Mouse (Mus musculus) erythroblast, embryonic 14.5 days (primary cell): ENCODE data around the gene Cd5l.
"Not testable (repeated sequence)": the region's sequence is repeated elsewhere in the genome, so short reads cannot be mapped to it uniquely, and the experiment has no call there.

ENCODE experiments used
- GATA1 ChIP-seq: IDR thresholded peaks from 2 replicates; pipeline ENCODE4 v1.6.1; 2012; ENCODE audit warnings: low read length, inconsistent platforms, mixed read lengths
- TAL1 ChIP-seq: IDR thresholded peaks from 3 replicates; pipeline ENCODE4 v1.6.1; 2012; ENCODE audit warnings: low read length, inconsistent platforms, mixed read lengths

GRCm38 (mm10) chr3:87350992-87351391, 6.7 kb upstream of the Cd5l start:
- TF ChIP-seq TAL1, GATA1: not testable (repeated sequence)
